Mouse (Mus musculus): Measurements from ENCODE around the gene Atg7.
A peak's percentile ranks its signal among the peaks of the same experiment; 100 is the strongest.

The Atg7 gene

DNA sequence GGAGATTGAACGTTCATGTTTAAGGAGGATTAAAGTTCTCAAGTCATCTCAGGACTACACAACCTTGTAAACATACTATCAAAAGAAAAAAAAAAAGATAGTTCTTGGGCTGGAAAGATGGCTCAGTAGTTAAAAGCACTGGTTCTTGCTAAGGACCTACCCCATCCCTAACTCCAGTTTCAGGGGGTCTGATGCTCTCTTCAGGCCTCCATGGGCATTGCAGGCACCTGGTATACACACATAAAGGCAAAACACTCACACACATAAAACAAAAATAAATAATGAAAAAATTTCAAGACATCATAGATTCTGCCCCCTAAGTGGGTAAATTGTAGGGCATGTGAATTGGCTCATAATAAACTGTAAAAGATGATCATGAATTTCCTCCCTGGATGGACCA lies 42.5 kb downstream of the Atg7 start:
- DNase-seq = no peak

DNA sequence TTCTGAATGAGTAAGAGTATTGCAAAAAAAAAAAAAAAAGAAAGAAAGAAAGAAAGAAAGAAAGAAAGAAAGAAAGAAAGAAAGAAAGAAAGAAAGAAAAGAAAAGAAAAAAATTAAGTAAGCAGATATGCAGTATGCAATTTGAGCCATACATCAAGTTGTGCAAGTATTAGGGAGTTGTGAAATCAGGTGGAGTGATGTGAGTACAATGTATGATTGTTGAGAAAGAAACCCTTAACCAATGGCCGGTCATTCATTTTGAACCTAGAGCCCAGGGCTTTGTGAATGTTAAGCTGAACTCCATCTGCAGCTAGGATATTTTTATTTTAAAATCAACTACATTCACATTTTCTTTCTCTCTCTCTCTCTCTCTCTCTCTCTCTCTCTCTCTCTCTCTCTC lies 44.1 kb downstream of the Atg7 start:
- no peak for DNase-seq

DNA sequence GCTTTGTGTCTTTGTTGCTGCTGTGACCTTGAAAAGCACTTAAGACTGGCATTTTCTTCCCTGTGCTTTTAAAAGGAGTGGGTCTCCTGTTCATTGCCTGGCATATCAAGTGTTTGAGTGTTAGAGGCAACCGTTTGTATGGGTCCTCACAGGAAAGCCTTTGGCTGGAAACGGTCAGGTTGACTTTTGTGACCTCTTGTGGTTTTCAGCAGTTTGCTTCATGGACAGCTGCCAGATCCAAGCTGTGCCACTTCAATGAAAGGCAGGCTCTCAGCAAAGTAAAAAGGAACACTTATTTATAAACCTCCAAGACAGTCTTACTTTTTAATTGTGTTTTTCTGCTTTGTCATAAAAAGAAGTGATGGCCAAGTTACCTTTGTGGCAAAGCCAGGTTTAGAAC lies 47.8 kb downstream of the Atg7 start:
- DNase-seq = no peak

DNA sequence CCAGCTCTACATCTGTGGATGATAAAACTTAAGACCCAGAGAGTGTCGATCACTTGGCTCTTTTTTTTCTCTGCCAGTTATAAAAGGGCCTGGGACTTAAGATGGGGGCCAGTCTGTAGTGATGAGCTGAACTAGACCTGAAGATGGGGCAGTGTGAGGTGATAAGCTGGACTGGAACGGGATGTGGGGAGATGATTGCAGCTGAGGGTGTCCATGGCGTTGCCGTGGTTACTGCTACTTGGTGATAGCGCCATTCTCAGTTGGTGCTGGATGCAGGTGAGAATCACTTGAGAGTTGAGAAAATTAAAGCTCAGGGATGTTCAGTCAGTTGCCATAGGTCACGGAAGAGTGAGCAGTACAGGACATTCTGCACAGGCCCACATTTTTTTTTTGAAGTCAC lies 48.6 kb downstream of the Atg7 start:
- no peak for DNase-seq

DNA sequence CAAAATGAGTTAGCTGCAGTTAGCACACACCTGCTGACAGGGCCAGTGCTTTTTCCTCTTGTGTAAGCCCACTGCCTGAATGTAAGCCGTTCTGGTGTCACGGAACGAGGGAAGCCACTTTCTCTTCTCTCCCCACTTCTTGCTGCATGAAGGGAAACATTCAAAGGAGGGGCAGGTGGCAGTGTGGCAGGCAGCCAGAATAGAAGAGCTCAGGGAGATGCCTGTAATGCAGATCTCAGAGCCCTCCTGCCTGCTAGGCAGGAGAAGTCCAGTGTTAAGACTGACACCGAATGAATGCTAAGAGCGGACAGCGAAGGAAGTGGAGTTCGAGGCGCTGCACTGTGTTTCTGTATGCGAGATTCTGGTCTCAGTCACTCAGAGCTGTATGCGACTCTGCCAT lies 49.8 kb downstream of the Atg7 start:
- no peak for DNase-seq

DNA sequence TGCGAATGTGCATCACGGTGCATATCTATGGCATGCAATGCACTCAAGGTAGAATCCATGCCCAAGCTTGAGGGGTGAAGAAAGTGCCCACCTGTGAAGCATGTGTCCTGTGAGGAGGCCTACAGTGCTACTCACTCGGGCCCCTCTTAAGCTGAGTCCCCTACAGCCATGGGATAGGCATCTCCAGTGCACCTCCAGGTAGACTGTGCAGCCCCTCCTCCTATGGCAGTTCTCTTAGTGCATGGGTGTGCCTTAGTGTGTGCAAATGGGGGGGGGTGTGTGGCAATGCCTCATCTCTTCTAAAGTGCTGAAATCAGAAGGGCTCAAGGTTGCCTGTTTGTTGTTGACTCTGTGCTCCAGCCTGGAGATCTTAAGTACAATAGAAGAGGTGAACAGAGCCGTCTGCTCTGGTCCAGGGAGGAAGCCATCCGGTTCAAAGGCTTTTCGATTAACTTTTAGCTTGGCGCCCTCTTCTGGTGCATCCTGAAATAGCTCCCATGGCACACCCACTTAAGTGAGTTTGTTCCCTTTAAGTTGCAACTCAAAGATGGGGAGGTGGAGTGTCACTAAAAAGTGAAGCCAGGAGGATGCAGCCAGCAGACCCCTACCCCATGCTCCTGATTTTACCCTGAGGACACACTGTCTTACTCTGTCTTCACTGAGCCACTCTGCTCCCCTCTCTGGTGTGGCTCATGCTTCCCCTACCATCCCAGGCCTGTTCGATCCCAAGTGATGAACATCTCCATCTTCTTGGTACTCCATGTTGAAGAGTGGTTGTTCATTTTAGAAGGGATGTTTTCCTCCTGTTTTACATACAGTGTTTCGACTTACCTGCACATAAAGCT lies 55.0 kb downstream of the Atg7 start:
- DNase-seq = peak; percentile 22 to 25

DNA sequence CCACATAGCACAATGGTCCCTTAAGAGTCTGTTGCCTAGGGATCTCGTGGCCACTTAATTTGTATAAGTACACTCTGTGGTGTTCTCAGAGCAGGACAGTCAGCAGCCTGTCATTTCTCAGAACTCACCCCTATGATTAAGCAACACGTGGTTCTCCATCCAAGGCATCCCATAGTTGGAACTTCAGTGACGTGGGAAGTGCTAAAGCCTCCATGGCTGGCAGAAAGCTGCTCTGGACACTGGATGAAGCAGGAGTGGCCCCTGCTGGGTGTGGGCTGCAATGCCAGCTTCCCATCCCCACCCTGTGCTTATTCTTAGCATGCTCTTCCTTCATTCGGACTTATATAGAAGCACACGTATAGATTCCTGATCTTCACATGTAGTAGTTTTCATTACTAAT lies 55.7 kb downstream of the Atg7 start:
- no peak for DNase-seq

DNA sequence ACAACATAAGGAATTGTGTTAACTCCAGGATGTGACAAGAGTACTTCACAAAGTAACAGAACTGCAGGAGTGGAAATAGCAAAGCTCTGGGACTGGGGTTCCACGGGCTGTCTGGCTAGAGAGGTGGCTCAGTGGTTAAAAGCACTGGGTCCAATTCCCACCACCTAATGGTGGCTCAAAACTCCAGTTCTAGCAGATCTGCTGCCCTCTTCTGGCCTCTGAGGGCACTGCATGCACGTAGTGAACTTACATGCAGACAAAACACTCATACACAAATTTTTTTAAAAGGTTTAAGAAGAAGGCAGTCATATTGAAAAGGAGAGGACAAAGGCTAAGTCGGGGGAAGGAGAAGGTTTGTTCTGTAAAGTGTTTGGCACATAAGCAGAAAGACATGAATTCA lies 57.8 kb downstream of the Atg7 start:
- no peak for DNase-seq

DNA sequence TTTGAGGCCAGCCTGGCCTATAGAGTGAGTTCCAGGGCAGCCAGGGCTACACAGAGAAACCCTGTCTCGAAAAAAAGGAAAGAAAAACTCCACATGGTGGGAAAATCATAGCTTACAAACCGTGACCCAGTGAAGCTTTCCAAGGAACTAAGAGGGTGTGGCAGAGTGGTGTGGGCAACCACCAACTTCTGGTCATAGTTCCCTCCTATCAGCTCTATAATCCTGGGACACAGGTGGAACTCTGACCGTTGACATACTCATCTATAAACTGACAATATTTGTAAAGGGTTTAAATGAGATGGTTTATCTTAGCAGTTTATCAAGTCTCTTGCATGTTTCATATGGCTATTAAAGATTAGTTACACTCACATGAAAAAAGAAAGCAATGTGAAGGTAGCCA lies 64.1 kb downstream of the Atg7 start:
- DNase-seq = no peak

DNA sequence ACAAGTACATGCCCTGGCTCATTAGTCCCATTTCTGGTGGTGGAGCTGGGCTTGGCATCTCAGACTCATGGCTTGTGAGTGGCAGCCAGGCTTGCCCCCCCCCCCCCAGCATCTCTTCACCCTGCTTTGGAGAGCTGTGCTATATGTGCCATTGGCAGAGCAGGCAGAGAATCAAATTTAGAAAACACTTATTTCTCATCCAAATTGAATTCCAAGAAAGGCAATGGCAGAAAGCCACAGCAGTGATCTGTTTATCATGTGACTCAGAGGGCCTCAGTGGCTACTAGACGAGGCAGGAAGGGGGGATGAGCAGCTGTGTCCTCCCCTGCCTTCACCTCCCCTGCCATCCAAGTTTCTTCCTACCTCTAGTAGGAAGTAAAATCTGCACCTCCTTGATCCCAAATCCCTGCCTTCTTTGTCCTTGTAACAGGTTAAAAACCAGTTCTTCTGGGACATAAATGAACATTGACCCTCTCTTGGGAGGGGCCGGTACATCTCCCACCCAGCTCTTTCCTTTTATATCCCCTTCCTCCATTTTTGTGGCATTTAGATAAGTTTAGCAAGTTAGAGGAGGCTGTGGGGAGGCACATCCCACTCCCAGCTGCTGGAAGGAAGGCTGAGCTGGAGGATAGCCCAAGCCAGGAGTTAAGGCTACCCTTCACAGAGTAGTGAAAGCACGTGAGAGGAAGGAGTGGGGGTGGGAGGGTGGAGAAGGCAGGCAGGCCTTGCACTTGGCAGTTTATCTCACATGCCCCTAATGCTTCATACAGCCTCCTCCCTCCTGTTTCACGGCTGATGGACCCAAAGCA lies 69.5 kb downstream of the Atg7 start:
- DNase-seq = no peak

DNA sequence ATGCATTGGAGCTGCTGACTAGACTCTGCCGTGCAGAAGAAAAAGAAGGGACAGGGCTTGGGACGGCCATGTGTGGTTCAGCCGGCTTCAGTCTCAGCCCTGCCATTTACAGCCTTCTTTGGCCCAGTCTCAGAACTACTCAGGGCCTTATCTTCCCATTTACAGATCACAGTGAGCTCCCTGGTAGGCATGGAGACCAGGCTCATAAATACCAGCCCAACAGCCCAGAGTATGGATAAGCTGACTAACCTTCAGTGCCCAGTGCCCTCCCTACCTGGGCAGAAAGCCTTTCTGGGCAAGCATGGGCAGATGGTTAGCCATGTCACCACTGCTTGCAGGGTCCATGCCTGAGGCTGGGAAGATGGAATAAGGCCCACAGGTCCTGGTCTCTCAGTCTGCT lies 70.6 kb downstream of the Atg7 start:
- DNase-seq = no peak

DNA sequence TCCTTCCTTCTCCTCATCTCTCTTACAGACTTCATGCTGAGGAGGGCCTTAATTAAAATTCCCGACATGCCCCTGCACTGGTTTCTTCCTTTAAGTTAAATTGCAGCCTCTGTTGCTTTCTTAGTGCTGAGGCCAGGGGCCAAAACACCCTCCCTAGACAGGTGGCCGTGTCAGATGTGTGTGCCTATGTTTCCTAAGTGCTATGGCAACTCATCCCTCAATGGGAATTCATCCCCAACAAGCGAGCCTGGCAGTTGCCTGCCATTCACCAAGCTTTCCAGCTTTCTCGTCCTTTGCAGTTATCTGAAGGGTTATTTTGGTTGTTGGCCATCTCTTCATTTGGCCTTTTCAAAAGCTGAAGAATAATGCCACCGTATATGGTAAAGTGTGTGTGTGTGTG lies 71.8 kb downstream of the Atg7 start:
- DNase-seq = no peak

DNA sequence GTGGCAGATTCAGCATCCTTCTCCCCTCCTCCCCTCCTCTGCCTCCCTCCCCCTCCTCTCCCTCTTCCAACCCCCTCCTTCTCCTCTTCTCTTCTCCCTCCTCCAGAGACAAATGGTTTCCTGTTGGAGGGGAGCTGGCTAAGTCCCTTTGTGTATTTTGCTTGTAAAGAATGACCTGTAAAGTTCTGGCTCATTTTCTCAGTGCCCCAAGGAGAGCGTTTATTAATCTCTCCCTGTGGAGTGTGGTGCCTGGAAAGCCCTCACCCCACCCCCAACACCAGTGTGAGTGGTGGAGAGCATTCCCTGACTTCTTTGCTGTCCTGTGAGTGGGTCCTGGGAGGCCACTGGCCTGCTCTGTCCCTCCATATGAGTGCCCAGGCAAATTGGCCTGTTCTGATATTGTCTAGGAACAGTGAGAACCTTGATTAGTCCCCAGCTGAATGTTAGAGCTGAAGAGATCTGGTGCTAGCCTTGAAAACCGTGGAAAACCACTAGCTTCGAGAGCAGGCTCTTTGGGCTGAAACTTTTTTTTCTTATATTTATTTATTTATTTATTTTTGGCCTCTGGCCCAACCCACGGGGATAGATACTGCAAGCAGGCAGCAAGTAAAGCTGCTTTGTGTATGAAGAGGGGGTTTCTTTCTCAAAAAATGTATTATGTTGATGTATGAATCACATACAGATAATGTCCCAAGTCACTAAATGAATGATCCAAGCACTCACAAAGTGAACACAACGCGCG lies 72.6 kb downstream of the Atg7 start:
- no peak for DNase-seq

DNA sequence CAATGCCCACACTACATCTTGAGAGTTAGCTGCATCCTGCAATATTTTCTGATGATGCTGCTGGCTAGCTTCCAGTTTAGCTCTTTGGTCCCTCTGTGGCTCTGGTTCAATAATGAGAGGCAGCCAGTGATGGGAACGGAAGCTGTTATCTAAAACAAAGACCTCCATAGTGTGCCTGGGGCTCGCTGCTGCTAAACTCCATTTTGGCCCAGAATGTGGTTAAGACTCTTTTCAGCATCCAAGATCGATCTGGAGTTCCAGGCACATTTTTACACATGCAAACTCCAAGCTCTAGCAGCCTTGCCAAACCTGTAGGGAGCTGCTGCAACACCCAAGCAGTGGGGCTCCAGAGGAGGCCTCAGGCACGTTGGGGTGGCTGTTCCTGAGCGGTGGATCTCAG lies 76.2 kb downstream of the Atg7 start:
- no peak for DNase-seq

DNA sequence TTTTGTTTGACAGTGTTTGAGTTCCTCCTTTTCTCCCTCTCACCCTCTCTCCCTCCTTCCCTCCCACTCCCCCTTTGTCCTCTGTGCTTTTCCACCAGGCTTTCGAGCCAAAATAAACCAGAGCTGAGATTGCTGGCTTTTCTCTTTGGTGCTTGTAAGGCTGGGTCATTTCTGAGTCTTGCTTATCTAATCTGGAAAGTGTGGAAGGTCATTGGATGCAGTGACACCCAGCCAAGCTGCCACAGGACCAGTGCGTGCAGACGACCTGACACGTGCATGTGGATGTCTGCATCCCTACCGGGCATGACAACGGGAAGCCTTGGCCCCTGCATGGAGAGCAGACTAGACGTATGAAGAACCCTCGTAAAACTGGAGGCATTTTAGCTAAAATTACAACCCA lies 76.8 kb downstream of the Atg7 start:
- no peak for DNase-seq

DNA sequence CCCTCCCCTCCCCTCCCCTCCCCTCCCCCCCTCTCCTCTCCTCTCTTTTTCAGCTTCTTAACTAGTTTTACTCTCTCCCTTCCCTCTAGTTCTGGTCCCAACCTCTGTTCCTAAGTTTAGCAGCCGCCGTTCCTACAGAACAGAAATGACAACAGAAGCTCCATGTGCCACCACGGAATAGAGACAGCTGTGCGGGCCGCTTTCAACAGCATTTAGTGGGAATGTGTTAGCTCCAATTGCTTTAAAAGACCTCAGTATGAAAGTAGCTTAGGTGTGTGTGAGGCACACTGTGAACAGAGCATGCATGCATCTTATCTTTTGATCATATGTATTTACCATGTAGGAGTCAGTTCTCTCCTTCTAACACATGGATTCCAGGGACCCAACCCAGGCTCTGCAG lies 79.1 kb downstream of the Atg7 start:
- no peak for DNase-seq

DNA sequence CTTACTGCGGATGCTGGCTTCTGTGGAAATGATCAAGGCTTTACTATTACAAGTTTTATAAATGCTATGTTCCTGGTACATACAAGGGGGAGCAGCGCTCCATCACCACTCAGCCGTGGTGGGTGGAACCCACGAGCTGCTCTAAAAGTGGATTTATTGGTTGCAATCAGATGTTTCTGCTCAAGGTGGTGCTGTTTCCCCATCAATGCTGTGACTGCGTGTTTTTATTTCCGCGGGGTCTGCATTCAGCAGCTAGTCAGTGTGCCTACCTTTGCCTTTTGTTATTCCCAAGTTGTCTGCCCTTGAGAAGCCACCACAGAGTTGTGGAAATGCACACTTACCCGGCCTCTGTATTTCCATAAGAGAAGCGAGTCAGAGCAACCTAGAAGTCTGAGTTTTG lies 81.0 kb downstream of the Atg7 start:
- DNase-seq = peak in 1 of 2 experiments; percentile 17

DNA sequence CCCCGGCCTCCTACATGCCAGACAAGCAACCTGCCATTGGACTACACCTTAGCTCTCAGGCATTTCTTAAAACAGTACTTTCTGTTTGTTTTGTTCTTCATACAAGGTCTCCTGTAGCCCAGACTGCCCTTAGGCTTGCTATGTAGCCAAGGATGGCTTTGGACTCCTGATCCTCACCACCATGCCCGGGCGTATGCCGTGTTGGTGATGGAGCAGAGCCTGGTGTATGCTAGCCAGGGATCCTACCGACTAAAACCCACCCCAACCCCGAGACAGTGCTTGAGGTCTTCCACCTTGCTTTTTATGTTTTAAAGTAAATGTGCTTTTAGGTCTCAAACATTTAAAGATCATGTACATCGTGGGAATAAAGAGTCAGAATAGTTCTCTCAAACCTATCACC lies 81.5 kb downstream of the Atg7 start:
- no peak for DNase-seq

DNA sequence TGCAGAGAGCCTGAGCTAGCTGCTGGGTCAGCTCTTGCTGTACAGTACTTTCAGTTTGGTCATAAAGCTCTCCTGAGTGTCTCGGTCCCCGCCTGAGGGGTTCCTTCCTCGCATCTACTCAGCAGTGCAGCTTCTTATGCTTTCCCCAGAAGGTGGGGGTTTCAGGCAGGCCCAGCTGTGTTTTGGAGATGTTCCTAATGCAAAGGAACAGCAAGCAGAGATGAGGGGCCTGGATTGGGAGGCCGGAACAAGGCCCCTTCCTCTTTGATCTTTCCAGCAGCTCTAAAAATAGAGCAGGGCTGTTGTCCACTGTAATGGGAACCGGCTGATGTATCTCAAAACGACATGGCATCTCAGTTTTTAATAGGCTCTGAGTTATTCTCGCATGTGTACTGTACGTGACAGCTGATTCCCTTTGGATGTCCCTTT lies 82.3 kb downstream of the Atg7 start:
- DNase-seq = no peak

DNA sequence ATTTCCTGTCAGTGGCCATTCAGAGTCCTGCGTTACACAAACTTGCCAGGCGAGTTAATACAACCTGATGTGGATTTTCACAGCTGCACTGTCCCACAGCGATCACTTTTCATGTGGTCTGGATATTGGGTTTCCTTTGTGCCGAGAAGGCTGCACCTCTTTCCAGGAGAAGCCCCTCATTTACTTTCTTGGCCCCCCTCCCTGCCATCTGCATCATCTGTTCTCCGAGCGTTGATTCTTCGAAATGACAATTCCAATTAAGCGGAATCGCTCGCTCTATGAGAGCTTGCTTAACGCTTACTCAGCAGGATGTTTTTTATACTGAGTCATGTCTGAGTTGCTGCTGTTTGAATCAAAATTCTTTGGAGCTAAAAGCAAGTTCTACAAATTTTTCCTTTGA lies 83.8 kb downstream of the Atg7 start:
- DNase-seq = no peak

DNA sequence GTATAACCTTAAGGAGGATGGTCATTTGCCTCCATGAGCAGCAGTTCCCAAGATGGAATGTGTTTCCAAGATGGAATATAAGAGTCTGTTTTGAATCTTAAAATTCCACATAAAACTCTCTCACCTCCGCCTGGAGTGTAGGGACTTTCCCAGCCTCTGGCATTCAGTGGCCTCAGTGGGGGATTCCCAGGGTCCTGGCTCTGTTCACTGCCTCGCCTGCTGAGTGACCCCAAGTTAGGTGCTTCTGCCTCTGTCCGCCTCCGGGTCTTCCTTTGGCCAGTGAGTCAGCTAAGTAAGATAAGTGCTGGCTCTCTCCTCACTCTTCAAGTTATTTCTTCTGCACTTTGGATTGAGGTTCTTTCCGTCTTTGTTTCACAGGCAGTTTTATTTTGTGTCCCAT lies 90.3 kb downstream of the Atg7 start:
- DNase-seq = no peak

DNA sequence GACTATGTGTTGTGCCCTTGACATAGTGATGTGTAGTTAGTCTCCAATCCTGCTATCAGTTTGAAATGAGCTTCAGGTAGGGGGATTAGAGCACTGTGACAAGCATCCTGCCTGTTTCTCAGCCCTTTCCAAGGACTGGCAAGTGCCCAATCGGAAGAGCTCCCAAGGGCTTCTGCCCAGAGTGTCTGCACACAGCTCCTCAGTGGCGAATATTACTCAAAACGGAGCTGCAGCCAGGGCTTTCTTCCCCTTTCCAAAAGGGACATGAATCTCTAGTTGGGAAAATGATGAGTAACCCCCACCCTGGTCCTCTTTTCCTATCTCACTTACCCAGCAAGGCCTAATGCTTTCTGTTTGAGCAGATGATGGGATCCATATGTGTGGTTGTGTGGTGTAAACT lies 90.8 kb downstream of the Atg7 start:
- DNase-seq = no peak

DNA sequence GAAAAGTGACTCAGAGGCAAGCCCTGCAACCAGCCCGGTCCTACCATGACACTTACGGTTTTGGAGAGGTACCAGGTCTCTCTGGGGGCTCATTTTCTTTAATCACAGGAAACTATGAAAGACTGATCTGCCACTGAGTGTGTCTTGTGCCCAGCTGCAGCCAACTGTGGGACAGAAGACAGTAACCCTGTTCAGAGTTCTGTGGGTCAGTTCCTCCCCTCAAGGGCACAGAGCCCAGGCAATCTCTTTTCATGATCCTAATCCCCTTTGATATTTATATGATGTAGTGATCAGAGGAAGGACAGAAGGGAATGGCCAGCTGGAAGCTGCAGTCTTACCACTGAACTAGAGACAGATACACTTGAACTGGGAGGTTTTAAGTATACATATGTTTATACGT lies 92.2 kb downstream of the Atg7 start:
- DNase-seq = no peak

DNA sequence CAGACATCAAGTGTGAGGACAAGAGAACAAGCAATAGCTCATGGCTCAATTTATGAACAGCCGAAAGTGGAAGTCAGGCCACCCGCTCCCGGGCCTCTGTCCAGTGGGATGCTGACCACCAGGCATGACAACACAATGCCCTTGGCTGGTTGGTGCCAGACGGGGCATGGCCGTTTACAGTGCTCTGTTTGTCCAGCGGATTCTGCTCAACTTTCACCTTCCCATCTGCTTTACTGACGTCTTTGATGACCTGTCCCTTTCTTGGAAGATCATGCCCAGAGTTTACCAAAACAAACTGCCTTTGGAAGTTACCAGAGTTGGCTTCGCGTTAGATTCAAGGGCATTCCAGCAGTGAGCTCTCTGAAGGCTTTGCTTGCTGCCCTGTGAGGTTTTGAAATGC lies 93.5 kb downstream of the Atg7 start:
- DNase-seq = no peak

Data from thymus, adult 18-20 months (tissue).